Mouse (Mus musculus) adrenal gland, adult 2 months (tissue): ENCODE measurements at regions not wholly inside any gene's neighbourhood (a gene's known extent, or its start where the extent isn't known, plus 50 kb on each side); places are given as distances from the start of the nearest gene placed in this dataset.
A peak's percentile ranks its signal among the peaks of the same experiment; 100 is the strongest.
"Not testable (repeated sequence)": the region's sequence is repeated elsewhere in the genome, so short reads cannot be mapped to it uniquely, and the experiment has no call there.

Experiments
- DNase-seq: peaks from one replicate; pipeline ENCODE4 v3.0.0; 2021

- DNase-seq: no peak
These were observed 430.3 kb upstream of the Dab2 start for GRCm38 (mm10) chr15:5869289-5869688.

GRCm38 (mm10) chr15:5869866-5870265 lies 429.7 kb upstream of the Dab2 start:
- DNase-seq: no peak

GRCm38 (mm10) chr15:5872042-5872441 lies 427.5 kb upstream of the Dab2 start:
- DNase-seq: no peak

- no peak for DNase-seq
These were observed 421.8 kb upstream of the Dab2 start for GRCm38 (mm10) chr15:5877749-5878148.

GRCm38 (mm10) chr15:5891188-5891587 lies 408.4 kb upstream of the Dab2 start:
- DNase-seq: no peak

GRCm38 (mm10) chr15:5892034-5892433 lies 407.6 kb upstream of the Dab2 start:
- DNase-seq: no peak

GRCm38 (mm10) chr15:5895688-5896470 lies 403.7 kb upstream of the Dab2 start:
- not testable (repeated sequence) for DNase-seq

- DNase-seq: peak; percentile 15
These were observed 384.3 kb upstream of the Dab2 start for GRCm38 (mm10) chr15:5915261-5915660.

- no peak for DNase-seq
These were observed 379.5 kb upstream of the Dab2 start for GRCm38 (mm10) chr15:5920058-5920457.

GRCm38 (mm10) chr15:5927768-5928167 lies 371.8 kb upstream of the Dab2 start:
- DNase-seq: no peak

- DNase-seq: no peak
These were observed 366.0 kb upstream of the Dab2 start for GRCm38 (mm10) chr15:5933586-5933985.

- DNase-seq: no peak
These were observed 358.6 kb upstream of the Dab2 start for GRCm38 (mm10) chr15:5940945-5941344.

GRCm38 (mm10) chr15:5946650-5947049 lies 352.9 kb upstream of the Dab2 start:
- DNase-seq: no peak

GRCm38 (mm10) chr15:5950919-5951318 lies 348.7 kb upstream of the Dab2 start:
- peak; percentile 1 for DNase-seq

- peak; percentile 34 for DNase-seq
These were observed 347.9 kb upstream of the Dab2 start for GRCm38 (mm10) chr15:5951661-5952060.

GRCm38 (mm10) chr15:5953106-5953505 lies 346.5 kb upstream of the Dab2 start:
- DNase-seq: no peak

GRCm38 (mm10) chr15:5991351-5992065 lies 308.1 kb upstream of the Dab2 start:
- no peak for DNase-seq

GRCm38 (mm10) chr15:5992146-5992545 lies 307.4 kb upstream of the Dab2 start:
- DNase-seq: not testable (repeated sequence)

- no peak for DNase-seq
These were observed 298.8 kb upstream of the Dab2 start for GRCm38 (mm10) chr15:6000816-6001215.

- DNase-seq: no peak
These were observed 298.2 kb upstream of the Dab2 start for GRCm38 (mm10) chr15:6001394-6001793.

- no peak for DNase-seq
These were observed 284.6 kb upstream of the Dab2 start for GRCm38 (mm10) chr15:6014982-6015381.

- DNase-seq: no peak
These were observed 282.9 kb upstream of the Dab2 start for GRCm38 (mm10) chr15:6016637-6017049.

- no peak for DNase-seq
These were observed 274.0 kb upstream of the Dab2 start for GRCm38 (mm10) chr15:6025543-6025942.

- DNase-seq: no peak
These were observed 270.4 kb upstream of the Dab2 start for GRCm38 (mm10) chr15:6029214-6029613.
